Comparison of ENCODE assay signal across 19 mouse cellular contexts in the genomic region with DNA sequence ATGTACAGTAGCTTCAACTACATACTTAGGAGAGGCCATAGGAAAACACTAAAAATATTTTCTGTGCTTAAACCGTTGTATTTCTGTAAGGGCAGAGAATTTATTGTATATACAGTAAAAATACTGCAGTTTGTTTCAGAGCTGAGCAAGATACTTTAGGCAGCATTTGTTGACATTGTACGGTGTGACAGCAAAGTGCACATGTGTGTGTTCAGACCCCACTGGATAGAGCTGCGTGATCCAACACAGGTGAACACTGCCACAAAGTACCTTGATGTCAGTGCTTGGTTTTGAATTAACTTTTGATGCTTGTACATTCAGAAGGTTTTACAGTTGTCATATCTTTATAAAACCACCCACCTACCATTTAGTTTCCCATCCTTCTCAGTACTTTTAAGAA. TPM values are rescaled to one million over a fixed set of nuclear protein-coding genes. Genes with fewer than 3 reads are reported as not detected.
DNase-seq lines count a peak whose midpoint lies in the region; ATAC-seq lines count a peak whose summit lies in the region.
"Had no signal": no experiment of that assay in that cellular context is flagged by ENCODE, and none has a peak within 500 bp of the region (broad histone marks: within the 10 kb centered on the region; RNA-seq: fewer than 3 reads in every experiment).

No protein-coding gene starts in this region.

- WGBS in midbrain, embryonic 11.5 days, result 96% methylated on average over 3 of the region's 3 CpGs
- WGBS in midbrain, embryonic 16.5 days, result 95% methylated on average over 3 of the region's 3 CpGs

- no peak for ATAC-seq in midbrain, embryonic 11.5 days (ENCODE audit: low FRiP score)
- no peak for ATAC-seq in midbrain, embryonic 16.5 days
- ATAC-seq: activated CD4-positive, CD25-positive, alpha-beta regulatory T cell, adult 4 months; CD4-positive, CD25-positive, alpha-beta regulatory T cell, adult 4 months; Patski had no signal

- peak; percentile 68 for DNase-seq in heart, adult 11 months
- no peak for DNase-seq in heart, adult 18-20 months
- peak; percentile 61 for DNase-seq in midbrain, embryonic 11.5 days (ENCODE audit: low spot score, missing footprints)
- DNase-seq: adrenal gland, adult 2 months; adrenal gland, adult 8-10 months; adrenal gland, postnatal 10 days; adrenal gland, postnatal 14 days; adrenal gland, postnatal 25 days; adrenal gland, postnatal 36 days; B cell, adult 2 months; cerebellum, adult 11 months; cerebellum, adult 11-12 months; cerebellum, adult 18-20 months had no signal

- no peak overlapping the region for H3K4me3 ChIP-seq in midbrain, embryonic 11.5 days (ENCODE audit: low read depth, low read length)
- H3K4me3 ChIP-seq in midbrain, embryonic 16.5 days (ENCODE audit: low read depth, low read length), result no peak overlapping the region

- H3K27me3 ChIP-seq in midbrain, embryonic 11.5 days (ENCODE audit: control insufficient read depth, insufficient read depth, low read length), result no peaks in the 10 kb centered on the region
- H3K27me3 ChIP-seq in midbrain, embryonic 16.5 days (ENCODE audit: control insufficient read depth, insufficient read depth, low read depth, low read length), result no peaks in the 10 kb centered on the region
- H3K27me3 ChIP-seq: CH12.LX, Patski had no signal

- H3K9ac ChIP-seq in midbrain, embryonic 11.5 days (ENCODE audit: low read length), result no peak overlapping the region
- H3K9ac ChIP-seq in midbrain, embryonic 16.5 days (ENCODE audit: low read depth, low read length), result no peak overlapping the region

- no peaks in the 10 kb centered on the region for H3K9me3 ChIP-seq in midbrain, embryonic 11.5 days (ENCODE audit: control insufficient read depth, low read length)
- H3K9me3 ChIP-seq in midbrain, embryonic 16.5 days (replicated peaks; ENCODE audit: control insufficient read depth, low read length, poor library complexity, severe bottlenecking), result no peaks in the 10 kb centered on the region
- H3K9me3 ChIP-seq: G1E had no signal

- H3K36me3 ChIP-seq in midbrain, embryonic 11.5 days (ENCODE audit: control insufficient read depth, insufficient read depth, low read length), result peaks cover 3% of the 10 kb centered on the region; the same call in 1 of the 2 replicates
- peaks cover 4% of the 10 kb centered on the region; the same call in 1 of the 2 replicates for H3K36me3 ChIP-seq in midbrain, embryonic 16.5 days (ENCODE audit: control insufficient read depth, insufficient read depth, low read length)

- H3K27ac ChIP-seq in midbrain, embryonic 11.5 days (ENCODE audit: low read depth, low read length), result no peak overlapping the region
- no peak overlapping the region for H3K27ac ChIP-seq in midbrain, embryonic 16.5 days (ENCODE audit: low read length)

- H3K4me2 ChIP-seq in midbrain, embryonic 11.5 days, result no peak overlapping the region
- H3K4me2 ChIP-seq in midbrain, embryonic 16.5 days (ENCODE audit: low read length), result no peak overlapping the region

- no peaks in the 10 kb centered on the region for H3K4me1 ChIP-seq in midbrain, embryonic 11.5 days (ENCODE audit: control insufficient read depth, insufficient read depth, low read length)
- H3K4me1 ChIP-seq in midbrain, embryonic 16.5 days (ENCODE audit: control insufficient read depth, insufficient read depth, low read length), result no peaks in the 10 kb centered on the region

RNA-seq across cellular contexts. Expression of a gene that starts 12.7 kb away (rescaled TPM):
- 100 to 1,000 TPM; 127 to 137 TPM for total RNA-seq in heart, adult 18-20 months (2021)
- 43.4 and 44.3 TPM in 2 replicates for polyA plus RNA-seq in midbrain, embryonic 11.5 days (2014; fragmentation: Nextera tagmentation; extraction: Ambion mirVana)
- 35.7 and 37.0 TPM in 2 replicates for polyA plus RNA-seq in midbrain, embryonic 16.5 days (2015; fragmentation: Nextera tagmentation; extraction: Ambion mirVana)

Comparison
In these comparisons a context has a peak if more than half of its experiments do, and no peak if none do; other contexts are left out.
1. DNase-seq: peak in heart, adult 11 months (single experiment) and midbrain, embryonic 11.5 days (single experiment); none in heart, adult 18-20 months (0 of 2).